Mouse (Mus musculus) liver, adult 2 months (tissue): ENCODE measurements around the gene Nfrkb.

Source experiments
- CTCF ChIP-seq: fragments of 200-500 bp; IDR thresholded peaks from 2 replicates; pipeline ENCODE4 v1.5.1; 2011; ENCODE audit warnings: low read depth, low read length, control low read depth
- POLR2A ChIP-seq: fragments of 200-500 bp; IDR thresholded peaks from 2 replicates; pipeline ENCODE4 v1.6.1; 2011; ENCODE audit warnings: low read length, control low read depth; ENCODE audit not compliant: insufficient read depth; ENCODE audit errors: extremely low read depth

DNA sequence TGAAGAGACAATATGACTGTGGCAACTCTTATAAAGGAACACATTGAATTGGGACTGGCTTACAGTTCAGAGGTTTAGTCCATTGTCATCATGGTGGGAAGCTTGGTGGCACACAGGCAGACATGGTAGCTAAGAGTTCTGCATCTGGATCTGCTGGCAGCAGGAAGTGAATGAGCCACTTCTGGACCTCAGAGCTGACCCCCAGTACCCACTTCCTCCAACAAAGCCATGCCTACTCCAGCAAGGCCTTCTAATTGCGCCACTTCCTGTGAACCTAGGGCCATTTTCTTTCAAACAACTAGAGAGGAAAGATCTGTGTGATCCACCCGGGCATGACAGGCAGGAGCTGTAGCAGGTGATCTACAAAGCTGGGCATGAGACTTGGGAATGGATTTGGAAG lies 33.3 kb upstream of the Nfrkb start:
- no peak for TF ChIP-seq CTCF
- no peak for TF ChIP-seq POLR2A
